Mouse (Mus musculus) hindbrain, embryonic 14.5 days (tissue): ENCODE measurements around the gene Gm14326. TPM values are rescaled to one million over a fixed set of nuclear protein-coding genes. Genes with fewer than 3 reads are reported as not detected.

Experiments used
- polyA plus RNA-seq: library from polyadenylated mRNA; unstranded; fragments of >200 nt; fragmentation: Nextera tagmentation; extraction: Ambion mirVana; gene quantifications from 2 replicates; pipeline ENCODE4 v1.2.1, GENCODE M21; 2014

The Gm14326 gene
- polyA plus RNA-seq, 1 experiment from 2014 or later: 16.6 TPM

Other genes with a start within 250 kb of the Gm14326 start
- gene Gm14322, start 198.0 kb downstream of the Gm14326 start, polyA plus RNA-seq: 6.7 and 7.7 TPM in 2 replicates
- 38.7 and 42.9 TPM in 2 replicates for gene Gm14325, start 117.0 kb downstream of the Gm14326 start, polyA plus RNA-seq
- gene Gm14327, start 60.2 kb downstream of the Gm14326 start, polyA plus RNA-seq: 1.2 and 2.0 TPM in 2 replicates
- gene Zfp972, start 31.7 kb downstream of the Gm14326 start, polyA plus RNA-seq: not detected in 2 replicates
- 11.8 and 12.6 TPM in 2 replicates for gene Zfp971, start 66.0 kb upstream of the Gm14326 start, polyA plus RNA-seq
- gene Zfp931, start 121.2 kb upstream of the Gm14326 start, polyA plus RNA-seq: 14.6 and 14.9 TPM in 2 replicates
- gene Phactr3, start 161.7 kb upstream of the Gm14326 start, polyA plus RNA-seq: 56.9 and 64.2 TPM in 2 replicates